Mouse (Mus musculus): ENCODE measurements around the gene Tpsb2.

Gene Tpsb2

DNA sequence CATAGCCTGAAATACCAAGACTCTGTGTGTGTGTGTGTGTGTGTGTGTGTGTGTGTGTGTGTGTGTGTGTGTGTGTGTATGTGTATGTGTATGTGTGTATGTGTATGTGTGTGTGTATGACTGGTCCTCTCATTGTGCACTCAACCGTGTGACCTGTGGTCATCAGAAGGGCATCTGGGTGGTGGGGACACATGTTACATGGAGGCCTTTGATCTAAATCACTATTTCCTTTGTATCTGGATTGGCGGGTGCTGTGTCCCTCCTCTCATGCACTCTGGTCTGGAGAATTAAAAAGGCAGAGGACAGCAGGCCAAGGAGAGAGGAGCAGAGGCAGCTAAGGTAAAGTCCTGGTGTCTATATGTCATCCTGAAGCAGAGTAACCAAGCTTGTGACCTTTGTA, at the start of gene Tpsb2:
TSS of gene Tpsb2 (plus strand) at position 301 of the 400 bp plus-strand sequence.
- DNase-seq, result no peak

DNA sequence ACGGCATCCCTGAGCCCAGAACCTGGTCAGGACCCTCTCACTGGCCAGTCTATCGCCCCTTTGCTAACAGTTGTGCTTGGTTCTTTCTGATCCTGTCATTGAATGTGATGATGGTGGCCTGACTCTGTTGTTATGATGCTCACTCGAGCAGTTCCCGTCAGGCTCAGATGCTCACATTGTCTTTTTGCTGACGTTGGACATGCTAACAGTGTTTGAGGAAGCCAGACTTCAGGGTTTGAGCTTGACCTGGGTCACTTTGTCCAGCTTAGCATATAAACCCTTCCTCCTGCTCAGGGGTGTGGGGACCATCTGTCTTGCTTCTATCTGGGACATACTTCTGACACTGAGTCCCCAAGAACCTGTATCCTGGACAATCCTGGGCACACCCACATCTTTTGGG, 47.8 kb upstream of the Tpsb2 start, which contains the start of gene Prss29:
TSS of gene Prss29 (plus strand) at position 301 of the 400 bp plus-strand sequence.
- no peak for DNase-seq

DNA sequence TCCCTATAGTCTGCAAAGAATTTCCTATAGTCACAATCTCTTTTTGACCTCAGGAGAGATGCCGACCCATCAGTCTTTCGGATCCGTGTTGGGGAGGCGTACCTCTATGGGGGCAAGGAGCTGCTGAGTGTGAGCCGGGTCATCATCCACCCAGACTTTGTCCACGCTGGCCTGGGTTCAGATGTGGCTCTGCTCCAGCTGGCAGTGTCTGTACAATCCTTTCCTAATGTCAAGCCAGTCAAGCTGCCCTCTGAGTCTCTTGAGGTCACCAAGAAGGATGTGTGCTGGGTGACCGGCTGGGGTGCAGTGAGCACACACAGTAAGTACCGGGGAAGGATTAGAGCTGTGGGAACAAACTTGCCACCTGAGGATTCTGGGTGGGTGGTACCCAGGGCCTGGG, 45.3 kb upstream of the Tpsb2 start:
- DNase-seq, result no peak

GRCm38 (mm10) chr17:25322930-25323329, 43.2 kb upstream of the Tpsb2 start:
- no peak for DNase-seq

- no peak for DNase-seq
Observed at GRCm38 (mm10) chr17:25332321-25332720, 33.8 kb upstream of the Tpsb2 start.

DNA sequence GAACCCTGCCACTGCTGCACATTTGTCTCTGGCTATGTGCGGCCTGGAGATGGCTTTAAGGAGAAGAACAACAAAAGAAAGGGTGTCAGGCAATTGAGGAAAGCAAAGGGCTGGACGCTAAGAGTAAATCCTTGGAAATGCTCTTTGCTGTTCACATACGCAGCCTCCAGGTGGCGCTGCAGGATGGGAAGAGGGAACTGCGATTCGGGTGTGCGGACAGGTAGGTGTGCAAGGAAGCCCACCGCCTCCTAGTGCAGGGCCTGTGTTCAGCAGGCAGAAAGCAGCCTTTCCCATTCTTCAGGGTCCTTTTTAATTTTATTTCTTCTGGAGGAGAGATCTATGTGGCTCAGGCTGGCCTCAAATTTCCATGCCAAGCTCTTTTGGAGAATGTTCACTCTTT, 32.2 kb upstream of the Tpsb2 start:
- peak; percentile 63 for DNase-seq

DNA sequence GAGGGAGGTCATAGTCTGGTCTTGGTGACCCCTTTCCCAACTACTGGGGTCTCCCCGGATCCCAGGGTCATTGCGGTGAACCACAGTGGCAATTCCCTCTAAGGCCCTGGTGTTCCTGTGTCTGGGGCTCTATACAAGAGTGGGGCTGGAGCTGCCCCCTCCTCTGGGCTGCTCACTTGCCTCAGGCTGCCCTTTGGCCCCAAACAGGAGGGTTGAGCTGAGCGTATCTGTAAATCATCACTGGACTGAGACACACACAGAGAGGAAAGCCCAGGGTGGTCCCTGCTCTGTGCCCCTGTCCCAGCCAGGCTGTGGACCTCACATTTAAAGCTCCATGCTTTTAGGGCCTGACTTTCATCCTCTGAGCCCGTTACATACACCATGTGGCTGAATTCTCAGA, 27.9 kb upstream of the Tpsb2 start:
- no peak for DNase-seq

GRCm38 (mm10) chr17:25340003-25340402, 26.1 kb upstream of the Tpsb2 start:
- no peak for DNase-seq

DNA sequence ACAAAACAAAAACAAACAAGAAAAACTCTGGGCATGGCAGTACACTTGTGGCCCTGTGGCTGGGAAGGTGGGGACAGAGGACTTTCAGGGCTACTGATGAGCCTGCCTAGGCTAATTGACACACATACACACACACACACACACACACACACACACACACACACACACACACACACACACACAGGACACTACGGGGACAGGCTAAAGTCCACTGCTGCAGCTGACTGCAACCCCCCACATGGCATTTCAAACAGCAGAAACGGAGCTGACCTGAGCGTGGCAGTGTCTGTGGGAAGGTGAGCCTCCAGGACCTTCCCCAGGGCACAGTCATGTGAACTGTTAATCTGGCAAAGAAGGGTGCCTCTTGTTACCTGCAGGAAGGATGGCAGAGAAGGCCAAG, 24.6 kb upstream of the Tpsb2 start:
- DNase-seq, result no peak

- no peak for DNase-seq
Observed at GRCm38 (mm10) chr17:25345462-25345861, 20.6 kb upstream of the Tpsb2 start, which contains the start of gene Tpsab1. Gene Tpsab1 (minus strand): TSS chr17:25345562.

GRCm38 (mm10) chr17:25361291-25361690, 4.8 kb upstream of the Tpsb2 start:
- DNase-seq, result no peak

DNA sequence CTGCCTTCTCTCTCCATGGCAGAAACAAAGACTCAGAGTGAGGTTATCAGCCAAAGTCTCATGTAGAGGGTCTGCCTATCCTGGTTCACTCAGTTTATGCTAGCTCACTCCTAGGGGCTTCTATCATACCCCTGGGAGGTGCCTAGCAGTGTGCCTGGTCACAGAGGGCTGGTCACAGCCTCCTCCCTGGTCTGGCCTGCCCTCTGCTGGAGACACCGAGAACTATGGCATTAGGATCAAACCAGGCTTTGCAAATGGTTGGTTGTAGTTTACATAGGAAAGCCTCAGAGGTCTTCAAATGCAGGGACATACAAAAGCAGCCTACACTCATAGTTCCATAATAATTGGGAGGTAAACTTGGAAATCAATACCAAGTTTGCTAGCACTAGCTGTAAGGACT, 2.4 kb upstream of the Tpsb2 start:
- peak; percentile 47 for DNase-seq

DNA sequence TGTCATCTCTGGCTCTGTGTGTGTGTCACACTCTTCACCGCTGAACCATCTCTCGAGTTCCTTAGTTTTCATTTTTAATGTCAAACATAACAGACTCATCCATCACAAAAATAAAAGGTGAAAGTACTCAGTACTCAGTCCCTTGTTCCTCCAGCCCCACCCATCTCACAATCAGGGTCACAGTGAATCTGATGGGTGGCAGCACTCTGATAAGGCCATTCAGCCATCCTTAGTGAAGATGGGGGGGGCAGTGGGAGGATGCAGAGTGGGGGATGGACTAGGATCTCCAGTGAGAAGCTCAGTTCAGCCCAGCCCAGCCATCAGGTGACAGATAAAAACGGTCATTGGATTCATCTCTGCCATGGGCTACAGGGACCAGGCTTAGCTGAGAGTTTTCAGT, 2.9 kb downstream of the Tpsb2 start, which contains the start of gene Tpsg1:
TSS of gene Tpsg1 (plus strand) at position 301 of the 400 bp plus-strand sequence.
- no peak for DNase-seq

DNA sequence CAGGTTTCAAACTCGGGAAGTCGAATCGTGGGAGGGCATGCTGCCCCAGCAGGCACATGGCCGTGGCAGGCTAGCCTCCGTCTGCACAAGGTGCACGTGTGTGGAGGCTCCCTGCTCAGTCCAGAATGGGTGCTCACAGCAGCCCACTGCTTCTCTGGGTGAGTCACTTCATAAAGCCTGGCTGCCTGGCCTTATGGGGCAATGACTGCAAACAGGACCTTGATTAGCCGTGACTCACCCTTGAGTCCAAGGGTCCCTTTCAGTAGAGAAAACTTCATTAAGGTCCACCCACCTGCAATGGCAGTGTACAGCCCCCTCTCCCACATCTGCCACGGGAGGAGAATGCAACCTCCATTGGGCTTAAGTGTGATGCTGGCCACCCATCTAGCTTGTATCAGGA, 6.4 kb downstream of the Tpsb2 start:
- DNase-seq, result no peak

DNA sequence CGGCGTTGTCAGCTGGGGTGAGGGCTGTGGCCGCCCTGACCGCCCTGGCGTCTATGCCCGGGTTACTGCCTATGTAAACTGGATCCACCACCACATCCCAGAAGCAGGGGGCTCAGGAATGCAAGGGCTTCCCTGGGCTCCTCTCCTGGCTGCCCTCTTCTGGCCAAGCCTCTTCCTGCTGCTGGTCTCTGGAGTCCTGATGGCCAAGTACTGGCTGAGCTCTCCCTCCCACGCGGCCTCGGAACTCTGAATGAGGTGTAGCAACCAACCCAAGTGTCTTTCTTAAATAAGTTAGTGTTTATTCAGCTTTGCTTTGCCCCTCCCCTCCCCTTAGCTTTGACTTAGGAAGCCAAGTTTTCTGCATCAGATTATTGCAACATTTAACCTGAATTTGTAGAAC, 7.9 kb downstream of the Tpsb2 start:
- no peak for DNase-seq

GRCm38 (mm10) chr17:25394526-25394925, 28.4 kb downstream of the Tpsb2 start:
- DNase-seq, result no peak

GRCm38 (mm10) chr17:25397804-25398519, 31.9 kb downstream of the Tpsb2 start:
- DNase-seq, result peak; percentile 59

DNA sequence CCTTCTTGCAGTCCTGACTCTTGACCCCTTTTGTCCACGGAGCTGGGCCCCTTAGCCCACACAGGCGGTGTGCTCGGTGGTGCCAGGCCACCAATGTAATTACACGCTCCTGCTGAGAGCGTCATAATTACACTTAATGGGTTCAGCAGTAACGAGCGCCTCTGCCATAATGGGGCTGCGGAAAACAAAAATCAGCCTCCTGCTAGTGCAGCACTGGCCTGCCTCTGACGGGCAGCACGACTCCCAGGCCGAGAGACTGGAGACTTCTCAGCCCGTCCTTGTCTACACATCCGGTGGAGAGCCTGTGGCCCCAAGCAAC, 32.4 kb downstream of the Tpsb2 start:
- no peak for DNase-seq

GRCm38 (mm10) chr17:25400443-25400842, 34.3 kb downstream of the Tpsb2 start:
- DNase-seq, result peak; percentile 45

GRCm38 (mm10) chr17:25401491-25401890, 35.4 kb downstream of the Tpsb2 start:
- no peak for DNase-seq

DNA sequence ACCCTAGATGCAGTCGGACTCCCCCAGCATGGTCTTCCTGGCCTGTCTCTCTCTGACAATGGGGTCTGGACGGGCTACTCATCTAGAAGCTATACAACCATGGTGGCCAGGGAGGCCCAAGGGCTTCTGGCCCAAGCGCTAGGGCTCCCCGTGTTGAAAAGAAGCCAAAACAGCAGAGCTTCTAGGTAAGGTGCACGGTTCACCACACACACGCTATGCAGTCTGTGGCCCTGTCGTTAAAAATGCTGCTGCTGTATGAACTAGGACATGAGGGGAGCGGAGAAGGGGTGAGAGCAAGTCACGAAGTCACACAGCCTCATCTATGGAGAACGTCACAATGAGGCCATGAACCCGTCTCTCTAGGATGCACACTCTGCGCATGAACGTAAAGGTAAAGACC, 36.1 kb downstream of the Tpsb2 start:
- no peak for DNase-seq

DNA sequence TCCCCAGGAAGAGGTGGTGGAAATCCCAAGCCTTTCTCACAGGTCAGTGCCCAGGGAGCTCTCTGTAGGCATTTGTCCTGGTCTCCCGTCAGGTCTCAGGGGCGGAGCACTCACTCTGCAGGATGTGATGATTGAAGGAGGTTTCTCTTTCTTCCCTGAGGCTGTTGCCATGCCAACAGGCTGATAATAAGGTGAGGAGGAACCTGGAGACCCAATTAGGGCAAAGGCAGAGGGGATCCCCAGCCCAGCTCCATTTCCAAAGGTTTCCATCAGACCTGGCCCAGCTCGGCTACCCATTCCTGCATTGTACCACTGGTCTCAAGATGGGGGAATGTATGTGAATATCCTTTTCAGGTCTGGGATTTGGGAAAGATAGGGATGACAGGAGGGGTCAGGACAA, 38.1 kb downstream of the Tpsb2 start:
- DNase-seq, result no peak

GRCm38 (mm10) chr17:25405224-25405895, 39.3 kb downstream of the Tpsb2 start:
- DNase-seq, result no peak

DNA sequence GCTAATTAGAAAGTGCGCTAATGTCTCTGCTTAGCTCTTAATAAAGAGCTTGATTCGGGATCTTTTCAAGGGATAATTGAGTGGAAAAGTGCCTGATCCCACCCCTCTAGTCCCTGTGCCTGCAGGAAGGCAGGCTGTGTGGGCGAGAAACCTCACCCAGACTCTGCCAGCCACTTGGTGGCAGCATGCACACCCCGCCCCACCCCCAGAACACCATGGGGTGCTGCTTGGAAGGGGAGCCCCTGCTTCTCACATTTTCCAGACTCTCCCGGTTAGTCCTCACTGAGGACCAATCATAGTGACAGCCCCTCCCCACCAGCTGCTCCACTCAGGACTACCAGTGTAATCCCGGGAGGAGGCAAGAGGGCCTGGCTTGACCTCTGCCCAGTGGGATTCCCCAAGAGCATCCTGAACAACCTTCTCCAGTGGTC, 39.9 kb downstream of the Tpsb2 start:
- DNase-seq, result no peak

DNA sequence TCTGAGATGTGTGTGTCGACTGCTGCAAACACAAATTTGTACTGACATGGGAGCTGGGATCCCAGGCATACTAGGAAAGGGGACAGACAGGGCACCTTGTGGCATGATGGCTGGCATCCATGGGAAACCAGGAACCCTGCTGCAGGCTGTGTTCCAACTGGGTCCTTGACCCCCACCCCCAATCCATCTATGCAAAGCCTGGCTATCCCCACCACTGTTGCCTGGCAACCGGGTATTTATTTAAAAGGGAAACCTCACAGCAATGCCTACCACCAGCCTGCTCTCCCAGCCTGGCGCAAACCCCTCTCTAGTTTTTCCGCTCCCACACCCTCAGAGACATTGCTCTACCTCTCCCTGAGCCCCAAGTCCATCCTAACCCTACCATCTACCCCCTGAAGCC, 41.2 kb downstream of the Tpsb2 start:
- DNase-seq, result no peak
